Mouse (Mus musculus) midbrain, embryonic 11.5 days (tissue): ENCODE results near the gene Ttll9. TPM values are rescaled to one million over a fixed set of nuclear protein-coding genes. Genes with fewer than 3 reads are reported as not detected.

Experiments used
- ATAC-seq: fragments of 200-750 bp; cut with Nextera tagmentation; 2 replicates; pipeline ENCODE4 v1.8.0; 2017; ENCODE audit warnings: moderate TSS enrichment, moderate library complexity; ENCODE audit not compliant: low FRiP score
- DNase-seq: peaks from one replicate; pipeline ENCODE4 v3.0.0; 2015; ENCODE audit warnings: low spot score; ENCODE audit errors: missing footprints
- H3K27ac ChIP-seq: fragments of 300-500 bp; sonication (generic); 2 replicates; pipeline ENCODE4 v1.5.1; 2014; ENCODE audit warnings: low read depth, low read length
- H3K27me3 ChIP-seq: fragments of 300-500 bp; sonication (generic); 2 replicates; pipeline ENCODE4 v1.6.1; 2014; ENCODE audit warnings: mild to moderate bottlenecking, low read length, moderate library complexity, mixed read lengths; ENCODE audit not compliant: control insufficient read depth, insufficient read depth
- H3K36me3 ChIP-seq: fragments of 300-500 bp; sonication (generic); 2 replicates; pipeline ENCODE4 v1.6.1; 2014; ENCODE audit warnings: mild to moderate bottlenecking, low read length, moderate library complexity, mixed read lengths; ENCODE audit not compliant: control insufficient read depth, insufficient read depth
- H3K4me1 ChIP-seq: fragments of 300-500 bp; sonication (generic); 2 replicates; pipeline ENCODE4 v1.6.1; 2014; ENCODE audit warnings: low read length; ENCODE audit not compliant: control insufficient read depth, insufficient read depth
- H3K4me2 ChIP-seq: fragments of 300-500 bp; sonication (generic); 2 replicates; pipeline ENCODE4 v1.6.1; 2014; ENCODE audit warnings: mild to moderate bottlenecking, moderate library complexity
- H3K4me3 ChIP-seq: fragments of 300-500 bp; sonication (generic); 2 replicates; pipeline ENCODE4 v1.5.1; 2014; ENCODE audit warnings: low read depth, low read length
- H3K9ac ChIP-seq: fragments of 300-500 bp; sonication (generic); 2 replicates; pipeline ENCODE4 v1.6.1; 2014; ENCODE audit warnings: low read length
- H3K9me3 ChIP-seq: fragments of 300-500 bp; sonication (generic); 2 replicates; pipeline ENCODE4 v1.6.1; 2016; ENCODE audit warnings: low read length; ENCODE audit not compliant: control insufficient read depth
- WGBS: fragments of 180-500 bp; shearing (Covaris S2); extraction: QIAGEN DNeasy Blood & Tissue Kit; methylation state at CpG from one replicate; pipeline ENCODE4 v1.1.7; 2014; 5-methylcytosine and 5-hydroxymethylcytosine counted together
- polyA plus RNA-seq: library from polyadenylated mRNA; unstranded; fragments of >200 nt; fragmentation: Nextera tagmentation; extraction: Ambion mirVana; gene quantifications from 2 replicates; pipeline ENCODE4 v1.2.1, GENCODE M21; 2014

The Ttll9 gene
- polyA plus RNA-seq, 1 experiment from 2014 or later: 1.1 TPM

- H3K36me3 ChIP-seq: no peaks in the 10 kb centered on the region
- H3K9me3 ChIP-seq: no peaks in the 10 kb centered on the region
- H3K27ac ChIP-seq: no peak overlapping the region
- no peak overlapping the region for H3K4me3 ChIP-seq
- peaks cover 49% of the 10 kb centered on the region for H3K27me3 ChIP-seq
- 70% methylated on average over 7 of the region's 7 CpGs for WGBS
- H3K9ac ChIP-seq: no peak overlapping the region
- H3K4me1 ChIP-seq: peaks cover 10% of the 10 kb centered on the region
- no peak for DNase-seq
- H3K4me2 ChIP-seq: no peak overlapping the region
- ATAC-seq: no peak
Observed at GRCm38 (mm10) chr2:152947098-152947497, 15.2 kb upstream of the Ttll9 start.

GRCm38 (mm10) chr2:152948438-152949020 is 13.8 kb upstream of the Ttll9 start:
- Histone ChIP-seq H3K4me2 (no peak overlapping the region), H3K4me3 (no peak overlapping the region), H3K27me3 (peaks cover 35% of the 10 kb centered on the region), H3K9ac (no peak overlapping the region), H3K4me1 (peaks cover 7% of the 10 kb centered on the region), H3K36me3 (no peaks in the 10 kb centered on the region), H3K9me3 (no peaks in the 10 kb centered on the region), H3K27ac (no peak overlapping the region)
- 89% methylated on average over 5 of the region's 5 CpGs for WGBS
- ATAC-seq: no peak
- no peak for DNase-seq

GRCm38 (mm10) chr2:152950358-152951064 is 11.8 kb upstream of the Ttll9 start:
- H3K27ac ChIP-seq: no peak overlapping the region
- no peak overlapping the region for H3K9ac ChIP-seq
- ATAC-seq (no peak), DNase-seq (no peak)
- H3K9me3 ChIP-seq: no peaks in the 10 kb centered on the region
- H3K4me2 ChIP-seq: peak overlapping the region; percentile 92
- peak overlapping the region; percentile 73 for H3K4me3 ChIP-seq
- WGBS: 47% methylated on average over 10 of the region's 11 CpGs
- H3K36me3 ChIP-seq: no peaks in the 10 kb centered on the region
- peaks cover 20% of the 10 kb centered on the region for H3K27me3 ChIP-seq
- H3K4me1 ChIP-seq: peaks cover 6% of the 10 kb centered on the region; the same call in 1 of the 2 replicates

- no peak within 1 kb of the TSS for H3K27ac ChIP-seq
- 1% methylated on average over 50 of the region's 54 CpGs for WGBS
- no peaks in the 10 kb centered on the region for H3K9me3 ChIP-seq
- H3K4me1 ChIP-seq: peaks cover 6% of the 10 kb centered on the region; the same call in 1 of the 2 replicates
- H3K27me3 ChIP-seq: peaks cover 16% of the 10 kb centered on the region
- peak within 1 kb of the TSS; percentile 73 for H3K4me3 ChIP-seq
- H3K36me3 ChIP-seq: no peaks in the 10 kb centered on the region
- peak within 1 kb of the TSS; percentile 76 for H3K9ac ChIP-seq
- peak; percentile 95 for DNase-seq
- peak; percentile 79 for ATAC-seq
- peak within 1 kb of the TSS; percentile 92 for H3K4me2 ChIP-seq
Observed at GRCm38 (mm10) chr2:152951065-152951849, 11.0 kb upstream of the Ttll9 start, which contains the start of gene Dusp15. Gene Dusp15, minus strand, starts transcription at chr2:152951698.

- Histone ChIP-seq H3K36me3 (no peaks in the 10 kb centered on the region), H3K27ac (no peak overlapping the region), H3K4me1 (peaks cover 6% of the 10 kb centered on the region; the same call in 1 of the 2 replicates), H3K4me2 (peak overlapping the region; percentile 92), H3K4me3 (peak overlapping the region; percentile 73), H3K27me3 (peaks cover 16% of the 10 kb centered on the region), H3K9ac (peak overlapping the region; percentile 76), H3K9me3 (no peaks in the 10 kb centered on the region)
- DNase-seq (peak; percentile 94), ATAC-seq (peak; percentile 20)
- 15% methylated on average over 13 of the region's 13 CpGs for WGBS
Observed at GRCm38 (mm10) chr2:152951850-152952720, 10.2 kb upstream of the Ttll9 start.

GRCm38 (mm10) chr2:152958116-152958515 is 4.2 kb upstream of the Ttll9 start:
- H3K27ac ChIP-seq: no peak overlapping the region
- no peaks in the 10 kb centered on the region for H3K9me3 ChIP-seq
- H3K4me3 ChIP-seq: no peak overlapping the region
- no peak overlapping the region for H3K9ac ChIP-seq
- DNase-seq (no peak), ATAC-seq (no peak)
- no peaks in the 10 kb centered on the region for H3K27me3 ChIP-seq
- 77% methylated on average over 3 of the region's 3 CpGs for WGBS
- H3K4me1 ChIP-seq: no peaks in the 10 kb centered on the region
- H3K4me2 ChIP-seq: no peak overlapping the region
- no peaks in the 10 kb centered on the region for H3K36me3 ChIP-seq

GRCm38 (mm10) chr2:152965555-152965954 is 3.3 kb downstream of the Ttll9 start:
- ATAC-seq: no peak
- no peak overlapping the region for H3K9ac ChIP-seq
- H3K36me3 ChIP-seq: no peaks in the 10 kb centered on the region
- DNase-seq: no peak
- H3K9me3 ChIP-seq: no peaks in the 10 kb centered on the region
- no peaks in the 10 kb centered on the region for H3K4me1 ChIP-seq
- 75% methylated on average over 4 of the region's 4 CpGs for WGBS
- no peak overlapping the region for H3K4me2 ChIP-seq
- H3K27me3 ChIP-seq: no peaks in the 10 kb centered on the region
- H3K27ac ChIP-seq: no peak overlapping the region
- no peak overlapping the region for H3K4me3 ChIP-seq

- Histone ChIP-seq H3K36me3 (no peaks in the 10 kb centered on the region), H3K9ac (no peak overlapping the region), H3K27me3 (no peaks in the 10 kb centered on the region), H3K9me3 (no peaks in the 10 kb centered on the region), H3K4me2 (no peak overlapping the region), H3K4me3 (no peak overlapping the region), H3K27ac (no peak overlapping the region), H3K4me1 (no peaks in the 10 kb centered on the region)
- DNase-seq (no peak), ATAC-seq (no peak)
- WGBS: 67% methylated on average over 3 of the region's 3 CpGs
Observed at GRCm38 (mm10) chr2:152976991-152977390, 14.7 kb downstream of the Ttll9 start.
